Mouse (Mus musculus) liver, postnatal 0 days (tissue): ENCODE data around the gene Pcdh7. TPM values are rescaled to one million over a fixed set of nuclear protein-coding genes. Genes with fewer than 3 reads are reported as not detected.

Experiments
- ATAC-seq: fragments of 200-750 bp; cut with Nextera tagmentation; 2 replicates; pipeline ENCODE4 v1.8.0; 2017; ENCODE audit warnings: mild to moderate bottlenecking, moderate library complexity
- DNase-seq: peaks from one replicate; pipeline ENCODE4 v3.0.0-alpha.2; 2016
- H3K27ac ChIP-seq: fragments of 300-500 bp; sonication (generic); 2 replicates; pipeline ENCODE4 v1.5.1; 2014; ENCODE audit warnings: antibody characterized with exemption, moderate library complexity, mild to moderate bottlenecking, low read depth
- H3K27me3 ChIP-seq: fragments of 300-500 bp; sonication (generic); 2 replicates; pipeline ENCODE4 v1.6.1; 2014; ENCODE audit warnings: low read length, control low read depth, mixed read lengths; ENCODE audit not compliant: insufficient read depth
- H3K36me3 ChIP-seq: fragments of 300-500 bp; sonication (generic); replicated peaks from 2 replicates; pipeline ENCODE4 v1.6.1; 2014; ENCODE audit warnings: mild to moderate bottlenecking, control low read depth, low read length, moderate library complexity, mixed read lengths; ENCODE audit not compliant: insufficient read depth
- H3K4me1 ChIP-seq: fragments of 300-500 bp; sonication (generic); 2 replicates; pipeline ENCODE4 v1.6.1; 2014; ENCODE audit warnings: antibody characterized with exemption, mild to moderate bottlenecking, control low read depth; ENCODE audit not compliant: insufficient read depth
- H3K4me2 ChIP-seq: fragments of 300-500 bp; sonication (generic); 2 replicates; pipeline ENCODE4 v1.6.1; 2014; ENCODE audit warnings: low read depth, mild to moderate bottlenecking, low read length, moderate library complexity, mixed read lengths
- H3K4me3 ChIP-seq: fragments of 300-500 bp; sonication (generic); 2 replicates; pipeline ENCODE4 v1.5.1; 2014; ENCODE audit warnings: low read depth, low read length
- H3K9ac ChIP-seq: fragments of 300-500 bp; sonication (generic); replicated peaks from 2 replicates; pipeline ENCODE4 v1.6.1; 2014; ENCODE audit warnings: mild to moderate bottlenecking, moderate library complexity
- H3K9me3 ChIP-seq: fragments of 300-500 bp; sonication (generic); 2 replicates; pipeline ENCODE4 v1.6.1; 2016; ENCODE audit warnings: mild to moderate bottlenecking, control low read depth, low read length, mixed read lengths
- CTCF ChIP-seq: sonication (generic); IDR thresholded peaks from 2 replicates; pipeline ENCODE4 v1.5.1; 2016; ENCODE audit warnings: antibody characterized with exemption, low read depth
- EP300 ChIP-seq: IDR thresholded peaks from 2 replicates; pipeline ENCODE4 v1.6.1; 2016; ENCODE audit warnings: antibody characterized with exemption, low read depth, mild to moderate bottlenecking
- whole genome bisulfite sequencing: fragments of 180-500 bp; shearing (Covaris S2); extraction: QIAGEN DNeasy Blood & Tissue Kit; methylation state at CpG from one replicate; pipeline ENCODE4 v1.1.7; 2014; ENCODE audit not compliant: insufficient replicate concordance; 5-methylcytosine and 5-hydroxymethylcytosine counted together
- polyA plus RNA-seq: library from polyadenylated mRNA; unstranded; fragments of >200 nt; fragmentation: Nextera tagmentation; extraction: Ambion mirVana; gene quantifications from 2 replicates; pipeline ENCODE4 v1.2.1, GENCODE M21; 2015

The Pcdh7 gene
- polyA plus RNA-seq, 1 experiment from 2014 or later = 0.38 TPM

DNA sequence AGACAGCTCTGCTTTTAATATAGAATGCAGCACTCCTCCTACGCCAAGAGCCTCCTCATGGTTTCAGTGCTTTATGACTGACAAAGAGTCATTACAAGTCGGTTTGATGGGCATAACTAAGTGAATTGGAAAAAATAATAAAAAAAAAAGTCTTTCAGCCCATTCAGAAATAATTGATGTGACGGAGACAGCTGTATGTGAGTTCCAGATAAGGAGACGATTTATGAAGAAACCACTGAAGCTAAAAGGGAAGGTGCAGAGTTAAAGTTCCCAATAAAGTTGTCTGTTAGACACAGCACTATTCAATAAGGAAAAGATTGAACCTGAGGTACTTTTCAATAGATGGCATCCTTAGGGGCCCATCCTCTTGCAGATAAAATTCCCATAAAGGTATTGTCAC is 189.5 kb downstream of the Pcdh7 start:
- no peak overlapping the region for H3K4me2 ChIP-seq
- no peak for ATAC-seq
- 58% methylated on average over 4 of the region's 4 CpGs for WGBS

DNA sequence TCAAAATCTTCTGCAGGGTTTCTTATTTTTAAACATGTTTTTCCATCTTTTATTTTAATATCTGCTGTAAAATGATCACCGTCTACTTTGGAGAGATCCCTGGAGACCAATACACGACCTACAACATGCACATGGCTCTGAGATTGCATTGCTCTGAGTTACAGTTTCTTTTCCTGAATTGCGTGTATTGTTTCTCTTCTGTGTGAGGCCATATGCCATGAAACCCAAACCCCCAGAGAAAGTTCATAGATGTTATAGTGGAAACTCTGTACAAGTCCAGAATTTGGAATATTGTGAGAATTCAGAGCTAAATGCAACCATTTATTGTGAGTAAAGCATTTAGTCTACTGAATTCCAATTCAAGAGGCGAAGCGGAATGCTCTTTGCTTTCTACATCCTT is 203.4 kb downstream of the Pcdh7 start:
- Histone ChIP-seq H3K9ac (no peak overlapping the region), H3K9me3 (no peaks in the 10 kb centered on the region), H3K4me1 (no peaks in the 10 kb centered on the region), H3K36me3 (no peaks in the 10 kb centered on the region), H3K27me3 (no peaks in the 10 kb centered on the region), H3K4me2 (no peak overlapping the region), H3K27ac (no peak overlapping the region), H3K4me3 (no peak overlapping the region)
- 86% methylated on average over 5 of the region's 5 CpGs for WGBS
- ATAC-seq (no peak), DNase-seq (no peak)
- TF ChIP-seq CTCF = no peak
- TF ChIP-seq EP300 = no peak

More for the DNA sequence above, 189.5 kb downstream of the Pcdh7 start:
- Histone ChIP-seq H3K27ac (no peak overlapping the region), H3K4me1 (no peaks in the 10 kb centered on the region), H3K9ac (no peak overlapping the region), H3K4me3 (no peak overlapping the region), H3K9me3 (no peaks in the 10 kb centered on the region), H3K36me3 (no peaks in the 10 kb centered on the region), H3K27me3 (no peaks in the 10 kb centered on the region)
- no peak for DNase-seq
- no peak for TF ChIP-seq EP300
- TF ChIP-seq CTCF = no peak

- no peak for TF ChIP-seq EP300
- no peak for TF ChIP-seq CTCF
- Histone ChIP-seq H3K4me1 (no peaks in the 10 kb centered on the region), H3K4me3 (no peak overlapping the region), H3K36me3 (no peaks in the 10 kb centered on the region), H3K27me3 (no peaks in the 10 kb centered on the region), H3K4me2 (no peak overlapping the region), H3K9me3 (no peaks in the 10 kb centered on the region), H3K9ac (no peak overlapping the region), H3K27ac (no peak overlapping the region)
- WGBS = 89% methylated on average over 5 of the region's 5 CpGs
- DNase-seq (no peak), ATAC-seq (no peak)
Observed at GRCm38 (mm10) chr5:57931331-57931730, 213.6 kb downstream of the Pcdh7 start.

DNA sequence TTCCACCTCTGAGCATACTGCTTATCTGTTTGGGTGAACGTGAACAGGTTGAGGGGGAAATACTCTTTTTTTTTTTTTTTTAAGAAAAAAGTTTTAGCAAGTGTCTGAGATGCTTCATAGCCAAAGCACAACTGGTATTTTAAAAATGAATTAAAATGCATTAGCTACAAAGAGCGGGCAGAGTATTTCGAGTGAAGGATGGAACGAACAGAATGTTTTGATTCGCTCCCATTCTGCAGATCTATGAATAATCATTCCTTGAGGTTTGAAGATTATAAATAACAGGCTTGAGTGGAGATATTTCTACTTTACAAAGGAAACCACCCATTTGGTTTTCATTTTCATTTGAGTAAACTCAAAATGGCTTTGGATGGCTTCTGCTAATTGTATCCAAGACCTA is 214.0 kb downstream of the Pcdh7 start:
- H3K9ac ChIP-seq = no peak overlapping the region
- H3K4me2 ChIP-seq = no peak overlapping the region
- 80% methylated on average over 5 of the region's 5 CpGs for WGBS
- H3K4me3 ChIP-seq = no peak overlapping the region
- no peak for TF ChIP-seq EP300
- no peak for TF ChIP-seq CTCF
- no peak for ATAC-seq
- DNase-seq = no peak
- H3K36me3 ChIP-seq = no peaks in the 10 kb centered on the region
- no peaks in the 10 kb centered on the region for H3K4me1 ChIP-seq
- no peaks in the 10 kb centered on the region for H3K9me3 ChIP-seq
- H3K27ac ChIP-seq = no peak overlapping the region
- no peaks in the 10 kb centered on the region for H3K27me3 ChIP-seq

DNA sequence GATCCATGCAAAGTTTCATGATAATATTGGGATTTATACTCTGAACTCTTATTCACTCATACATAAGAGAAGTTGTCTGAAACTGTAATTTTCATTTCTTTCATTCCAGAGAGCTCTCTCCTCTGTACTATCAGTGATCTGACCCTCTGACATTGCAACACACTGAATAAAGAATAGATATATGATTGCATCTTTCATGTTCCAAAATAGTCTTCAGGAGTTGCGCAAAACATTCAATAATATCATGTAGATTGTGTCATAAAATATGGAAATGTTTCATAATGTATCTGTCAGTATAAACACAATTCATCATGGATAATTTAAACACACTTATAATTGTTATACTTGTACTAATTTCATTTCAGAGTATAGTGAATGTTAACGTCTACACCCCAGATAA is 216.9 kb downstream of the Pcdh7 start:
- Histone ChIP-seq H3K4me2 (no peak overlapping the region), H3K4me3 (no peak overlapping the region), H3K9ac (no peak overlapping the region), H3K4me1 (no peaks in the 10 kb centered on the region), H3K27me3 (no peaks in the 10 kb centered on the region), H3K9me3 (no peaks in the 10 kb centered on the region), H3K27ac (no peak overlapping the region), H3K36me3 (no peaks in the 10 kb centered on the region)
- TF ChIP-seq EP300 (no peak), CTCF (no peak)
- 83% methylated on average over 2 of the region's 2 CpGs for WGBS
- no peak for ATAC-seq
- no peak for DNase-seq

GRCm38 (mm10) chr5:57940457-57940856 is 222.7 kb downstream of the Pcdh7 start:
- Histone ChIP-seq H3K9me3 (no peaks in the 10 kb centered on the region), H3K27ac (no peak overlapping the region), H3K4me3 (no peak overlapping the region), H3K27me3 (no peaks in the 10 kb centered on the region), H3K4me1 (no peaks in the 10 kb centered on the region), H3K9ac (no peak overlapping the region), H3K36me3 (no peaks in the 10 kb centered on the region), H3K4me2 (no peak overlapping the region)
- ATAC-seq (no peak), DNase-seq (no peak)
- TF ChIP-seq CTCF = no peak
- no peak for TF ChIP-seq EP300
- WGBS = 54% methylated on average over 3 of the region's 3 CpGs

DNA sequence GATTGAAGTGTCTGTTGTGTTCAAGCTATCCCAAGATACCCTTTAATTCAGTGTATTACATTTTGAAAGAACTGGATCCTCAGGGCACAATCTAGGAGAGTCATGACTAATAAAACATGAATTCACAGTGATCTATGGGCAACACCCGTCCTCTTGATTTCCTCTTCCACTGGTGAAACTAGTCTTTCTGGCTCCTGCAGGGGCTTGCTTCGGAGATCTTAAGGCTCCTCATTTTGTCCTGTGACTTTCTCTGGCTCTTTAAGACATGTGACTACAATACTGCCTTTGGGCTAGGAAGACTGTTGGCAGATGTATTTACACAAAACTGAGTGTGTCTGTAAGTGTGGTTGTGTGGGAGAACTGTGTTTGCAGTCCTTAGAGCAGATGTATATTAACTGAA is 225.4 kb downstream of the Pcdh7 start:
- no peaks in the 10 kb centered on the region for H3K27me3 ChIP-seq
- no peaks in the 10 kb centered on the region for H3K36me3 ChIP-seq
- DNase-seq = no peak
- H3K9ac ChIP-seq = no peak overlapping the region
- H3K9me3 ChIP-seq = no peaks in the 10 kb centered on the region
- TF ChIP-seq EP300 (no peak), CTCF (no peak)
- H3K27ac ChIP-seq = no peak overlapping the region
- H3K4me1 ChIP-seq = no peaks in the 10 kb centered on the region
- 69% methylated on average over 2 of the region's 2 CpGs for WGBS
- no peak for ATAC-seq
- H3K4me3 ChIP-seq = no peak overlapping the region
- no peak overlapping the region for H3K4me2 ChIP-seq
